Mouse (Mus musculus) induced T-regulatory cell, adult 2 months (primary cell): ENCODE results near the gene Olfr555.
A peak's percentile ranks its signal among the peaks of the same experiment; 100 is the strongest.
"Not testable (repeated sequence)": the region's sequence is repeated elsewhere in the genome, so short reads cannot be mapped to it uniquely, and the experiment has no call there.

Experiments
- DNase-seq: peaks from one replicate; pipeline ENCODE4 v3.0.0-alpha.2; 2012; ENCODE audit warnings: low read depth

Gene Olfr555

GRCm38 (mm10) chr7:102658523-102658922 lies at the start of gene Olfr555:
Gene Olfr555 (plus strand): TSS chr7:102658823.
- no peak for DNase-seq

DNA sequence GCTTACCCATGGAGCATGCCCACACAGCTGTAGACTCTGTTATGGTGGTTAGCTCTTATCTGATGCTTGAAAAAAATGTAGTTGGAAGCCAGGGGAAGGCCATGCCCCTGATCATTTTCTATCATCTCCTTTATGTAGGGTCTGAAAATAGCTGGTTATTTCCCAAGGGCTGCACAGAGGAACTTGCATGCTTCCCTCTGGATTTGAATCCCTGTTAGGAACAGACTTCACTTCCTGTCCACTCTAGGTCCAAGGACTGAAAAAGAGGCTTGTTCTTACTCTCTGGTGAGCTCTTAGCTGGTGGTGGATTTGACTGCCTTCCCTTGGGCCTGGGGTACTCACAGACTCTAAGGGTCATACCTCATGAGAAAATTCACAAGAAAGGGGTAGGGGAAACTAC lies 40.5 kb upstream of the Olfr555 start, which contains the start of gene Olfr553:
TSS of gene Olfr553 (minus strand) at position 101 of the 400 bp plus-strand sequence.
- no peak for DNase-seq

GRCm38 (mm10) chr7:102619608-102620007 lies 39.0 kb upstream of the Olfr555 start:
- no peak for DNase-seq

DNA sequence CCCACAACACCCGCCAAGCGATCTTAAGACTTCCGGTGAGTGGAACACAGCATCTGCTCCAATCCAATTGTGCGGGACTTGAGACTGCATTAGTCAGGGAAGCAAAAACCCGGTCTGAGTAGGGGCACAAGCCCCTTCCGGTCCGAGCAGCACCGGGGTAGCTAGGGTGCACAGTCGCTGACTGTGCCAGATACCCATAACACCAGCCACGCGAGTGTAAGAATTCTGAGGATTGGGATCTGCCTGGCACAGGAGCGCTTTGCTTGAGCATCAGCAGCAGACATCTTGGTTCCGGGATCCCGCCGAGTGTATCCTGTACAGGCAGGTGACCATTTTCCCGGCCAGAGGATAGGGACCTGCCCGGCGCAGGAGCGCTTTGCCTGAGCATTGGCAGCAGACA lies 38.3 kb upstream of the Olfr555 start:
- not testable (repeated sequence) for DNase-seq

DNA sequence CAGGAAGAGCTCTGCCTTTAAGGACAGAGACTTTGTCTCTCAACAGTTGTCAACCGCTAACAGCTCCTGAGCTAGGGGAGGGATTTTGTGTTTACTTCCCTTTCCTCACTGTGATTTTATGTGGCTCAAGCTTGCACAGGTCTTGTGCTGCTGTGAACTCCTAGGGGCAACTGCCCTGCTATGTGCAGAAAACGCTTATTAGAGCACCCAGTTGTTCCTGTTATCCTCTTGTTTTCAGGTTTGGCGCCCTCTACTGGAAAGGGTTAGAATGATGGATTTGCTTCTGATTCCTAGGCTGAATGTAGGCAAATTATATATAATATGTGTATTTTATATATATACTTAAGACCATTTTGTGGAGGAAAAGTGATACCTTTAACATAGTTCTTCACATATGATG lies 22.0 kb upstream of the Olfr555 start:
- peak; percentile 85 for DNase-seq

- DNase-seq, result no peak
These were observed 20.5 kb upstream of the Olfr555 start, which contains the start of gene Olfr554 for GRCm38 (mm10) chr7:102638132-102638531. Gene Olfr554 (plus strand): TSS chr7:102638432.

GRCm38 (mm10) chr7:102644945-102645344 lies 13.7 kb upstream of the Olfr555 start:
- not testable (repeated sequence) for DNase-seq

DNA sequence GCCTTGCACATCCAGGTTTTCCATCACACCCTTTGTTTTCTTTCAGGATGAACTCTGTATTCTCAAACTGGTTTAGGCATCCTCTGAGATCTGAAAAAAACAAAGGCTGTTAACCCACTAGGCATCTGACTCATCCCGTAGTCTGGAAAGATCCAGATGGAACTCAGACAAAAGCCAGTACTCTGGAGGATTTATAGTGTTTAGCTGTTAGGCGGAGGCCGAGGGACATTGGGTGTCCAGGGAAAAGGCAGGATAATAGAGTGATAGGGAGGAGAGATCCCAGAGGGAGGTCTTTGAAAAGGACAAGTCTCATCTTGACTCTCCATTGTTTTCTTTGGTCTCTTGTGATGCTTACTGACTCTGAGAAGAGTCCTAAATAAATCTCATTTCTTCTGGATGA lies 6.0 kb downstream of the Olfr555 start, which contains the start of gene Olfr556:
TSS of gene Olfr556 (plus strand) at position 301 of the 400 bp plus-strand sequence.
- DNase-seq, result no peak

DNA sequence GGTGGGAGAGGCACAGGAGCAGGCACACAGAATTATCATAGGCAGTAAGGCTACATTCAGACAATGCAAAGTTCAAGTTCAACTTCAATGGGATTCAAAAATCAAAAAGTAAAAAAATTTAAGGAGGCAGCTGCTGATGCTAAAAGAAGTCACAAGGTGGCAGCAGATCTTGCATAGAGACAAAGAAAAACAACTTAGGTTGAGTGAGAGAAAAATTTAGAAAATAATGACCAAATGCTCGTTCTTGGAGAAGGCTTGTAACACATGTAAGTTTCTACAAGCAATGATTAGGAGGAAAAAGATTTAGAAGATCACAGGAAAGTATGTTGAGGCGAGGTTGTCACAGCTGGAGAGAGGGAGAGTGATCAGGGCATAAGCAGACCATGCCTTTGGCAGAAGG lies 6.8 kb downstream of the Olfr555 start:
- peak; percentile 31 for DNase-seq

- DNase-seq, result no peak
These were observed 17.6 kb downstream of the Olfr555 start for GRCm38 (mm10) chr7:102676225-102676624.

DNA sequence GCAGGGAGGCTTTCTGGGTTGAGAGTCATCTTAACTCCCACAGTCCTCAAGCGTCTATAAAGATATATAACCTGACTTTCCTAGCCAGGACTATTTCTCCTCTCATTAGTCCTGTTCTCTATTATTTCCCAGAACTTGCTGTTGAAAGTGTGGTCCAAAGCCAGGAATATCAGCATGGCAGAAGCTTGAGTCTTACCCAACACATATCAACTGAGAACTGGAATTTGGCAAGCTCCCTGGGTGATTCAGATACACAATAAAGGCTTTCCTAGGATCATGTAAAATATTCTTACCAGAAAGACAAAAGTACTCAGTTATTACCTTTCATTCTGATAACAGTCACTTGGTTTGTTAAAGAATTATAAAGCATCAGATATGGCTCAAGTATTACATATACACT lies 23.3 kb downstream of the Olfr555 start:
- no peak for DNase-seq

DNA sequence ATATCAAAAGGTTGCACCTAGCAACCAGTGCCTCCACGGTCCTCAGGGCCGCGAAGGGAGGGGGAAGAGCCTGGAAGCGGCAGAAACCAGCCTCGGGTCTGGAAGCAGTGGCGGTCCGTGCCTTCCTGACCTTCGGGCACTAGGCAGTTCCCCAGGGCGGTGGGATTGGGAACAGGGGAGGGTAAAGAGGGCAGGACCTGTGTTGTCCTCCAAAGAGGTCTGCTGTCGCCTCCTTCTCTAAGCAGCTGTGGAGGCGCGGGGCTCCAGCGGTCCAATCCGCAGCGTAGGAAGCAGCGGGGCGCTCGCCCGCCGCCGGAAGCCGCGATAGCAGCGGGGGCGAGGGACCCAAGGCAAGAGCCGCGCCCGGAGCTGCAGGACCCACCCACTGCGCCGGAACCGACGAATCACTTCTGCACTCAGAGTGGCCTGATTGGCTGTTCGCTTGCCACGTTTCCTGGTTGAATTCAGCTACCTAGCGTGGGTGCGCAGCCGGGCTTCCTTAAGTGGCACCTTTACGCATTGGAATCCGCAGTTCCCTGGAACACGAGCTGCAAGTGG lies 28.4 kb downstream of the Olfr555 start, which contains the start of gene Trim68:
TSS of gene Trim68 (minus strand) at position 384 of the 558 bp plus-strand sequence.
- peak; percentile 95 for DNase-seq

GRCm38 (mm10) chr7:102695358-102696125 lies 36.9 kb downstream of the Olfr555 start, which contains the start of gene Olfr557:
Gene Olfr557 (plus strand): TSS chr7:102695910.
- peak; percentile 80 for DNase-seq

- DNase-seq, result no peak
These were observed 39.8 kb downstream of the Olfr555 start for GRCm38 (mm10) chr7:102698461-102698860.

GRCm38 (mm10) chr7:102701915-102702314 lies 43.3 kb downstream of the Olfr555 start, which contains the start of gene Olfr558:
Gene Olfr558 (plus strand): TSS chr7:102702215.
- DNase-seq, result no peak
